Mouse (Mus musculus): ENCODE data around the gene Mob2.

Mob2 gene

GRCm38 (mm10) chr7:142071717-142072116 lies 10.9 kb upstream of the Mob2 start:
- Histone ChIP-seq H3K4me3 (replicated peaks; ENCODE audit: low read length) (no peak overlapping the region), H3K9me3 (ENCODE audit: low read length) (no peaks in the 10 kb centered on the region), H3K27me3 (ENCODE audit: insufficient read depth, low read length) (peaks cover 34% of the 10 kb centered on the region), H3K4me1 (replicated peaks; ENCODE audit: low read depth, low read length) (peaks cover 10% of the 10 kb centered on the region; the same call in 1 of the 2 replicates), H3K36me3 (ENCODE audit: insufficient read depth, low read length) (no peaks in the 10 kb centered on the region)
- TF ChIP-seq NANOG (IDR thresholded peaks at IDR 0.05; ENCODE audit: borderline replicate concordance, low read length) = no peak
- no peak for TF ChIP-seq POU5F1 (IDR thresholded peaks at IDR 0.05; ENCODE audit: borderline replicate concordance, low read length)
- no peak for TF ChIP-seq CTCF (conservative IDR thresholded peaks at IDR 0.05; ENCODE audit: low read length)

- TF ChIP-seq POU5F1 (IDR thresholded peaks at IDR 0.05; ENCODE audit: borderline replicate concordance, low read length) (no peak), CTCF (conservative IDR thresholded peaks at IDR 0.05; ENCODE audit: low read length) (no peak), NANOG (IDR thresholded peaks at IDR 0.05; ENCODE audit: borderline replicate concordance, low read length) (no peak)
- Histone ChIP-seq H3K36me3 (ENCODE audit: insufficient read depth, low read length) (no peaks in the 10 kb centered on the region), H3K4me1 (replicated peaks; ENCODE audit: low read depth, low read length) (peaks cover 10% of the 10 kb centered on the region; the same call in 1 of the 2 replicates), H3K9me3 (ENCODE audit: low read length) (no peaks in the 10 kb centered on the region), H3K4me3 (replicated peaks; ENCODE audit: low read length) (peak overlapping the region; percentile 32), H3K27me3 (ENCODE audit: insufficient read depth, low read length) (peaks cover 33% of the 10 kb centered on the region)
Observed at GRCm38 (mm10) chr7:142071212-142071578, 10.3 kb upstream of the Mob2 start.

GRCm38 (mm10) chr7:142070458-142071211 lies 9.8 kb upstream of the Mob2 start:
- Histone ChIP-seq H3K9me3 (ENCODE audit: low read length) (no peaks in the 10 kb centered on the region), H3K27me3 (ENCODE audit: insufficient read depth, low read length) (peaks cover 33% of the 10 kb centered on the region), H3K36me3 (ENCODE audit: insufficient read depth, low read length) (no peaks in the 10 kb centered on the region), H3K4me3 (replicated peaks; ENCODE audit: low read length) (peak overlapping the region; percentile 32), H3K4me1 (replicated peaks; ENCODE audit: low read depth, low read length) (peaks cover 10% of the 10 kb centered on the region; the same call in 1 of the 2 replicates)
- TF ChIP-seq NANOG (IDR thresholded peaks at IDR 0.05; ENCODE audit: borderline replicate concordance, low read length) = no peak
- TF ChIP-seq CTCF (conservative IDR thresholded peaks at IDR 0.05; ENCODE audit: low read length) = 0 out of 2 replicates have a peak, but pooled peaks have one; percentile 18
- TF ChIP-seq POU5F1 (IDR thresholded peaks at IDR 0.05; ENCODE audit: borderline replicate concordance, low read length) = no peak

GRCm38 (mm10) chr7:142068429-142068828 lies 7.6 kb upstream of the Mob2 start:
- Histone ChIP-seq H3K9me3 (ENCODE audit: low read length) (no peaks in the 10 kb centered on the region), H3K4me1 (replicated peaks; ENCODE audit: low read depth, low read length) (peaks cover 10% of the 10 kb centered on the region; the same call in 1 of the 2 replicates), H3K36me3 (ENCODE audit: insufficient read depth, low read length) (no peaks in the 10 kb centered on the region), H3K4me3 (replicated peaks; ENCODE audit: low read length) (no peak overlapping the region), H3K27me3 (ENCODE audit: insufficient read depth, low read length) (peaks cover 20% of the 10 kb centered on the region)
- no peak for TF ChIP-seq POU5F1 (IDR thresholded peaks at IDR 0.05; ENCODE audit: borderline replicate concordance, low read length)

GRCm38 (mm10) chr7:142060185-142060930 lies 507 bp downstream of the Mob2 start:
- peaks cover 18% of the 10 kb centered on the region for H3K36me3 ChIP-seq (ENCODE audit: insufficient read depth, low read length)
- H3K4me3 ChIP-seq (replicated peaks; ENCODE audit: low read length) = peak overlapping the region; percentile 88
- no peak for TF ChIP-seq POU5F1 (IDR thresholded peaks at IDR 0.05; ENCODE audit: borderline replicate concordance, low read length)
- no peak for TF ChIP-seq CTCF (conservative IDR thresholded peaks at IDR 0.05; ENCODE audit: low read length)
- TF ChIP-seq NANOG (IDR thresholded peaks at IDR 0.05; ENCODE audit: borderline replicate concordance, low read length) = no peak
- peaks cover 29% of the 10 kb centered on the region for H3K4me1 ChIP-seq (replicated peaks; ENCODE audit: low read depth, low read length)
- H3K27me3 ChIP-seq (ENCODE audit: insufficient read depth, low read length) = peaks cover 12% of the 10 kb centered on the region
- H3K9me3 ChIP-seq (ENCODE audit: low read length) = no peaks in the 10 kb centered on the region

GRCm38 (mm10) chr7:142059024-142059423 lies 1.8 kb downstream of the Mob2 start:
- Histone ChIP-seq H3K4me1 (replicated peaks; ENCODE audit: low read depth, low read length) (peaks cover 29% of the 10 kb centered on the region), H3K27me3 (ENCODE audit: insufficient read depth, low read length) (peaks cover 10% of the 10 kb centered on the region), H3K9me3 (ENCODE audit: low read length) (no peaks in the 10 kb centered on the region), H3K36me3 (ENCODE audit: insufficient read depth, low read length) (peaks cover 21% of the 10 kb centered on the region), H3K4me3 (replicated peaks; ENCODE audit: low read length) (no peak overlapping the region)
- TF ChIP-seq CTCF (conservative IDR thresholded peaks at IDR 0.05; ENCODE audit: low read length) (no peak), POU5F1 (IDR thresholded peaks at IDR 0.05; ENCODE audit: borderline replicate concordance, low read length) (no peak), NANOG (IDR thresholded peaks at IDR 0.05; ENCODE audit: borderline replicate concordance, low read length) (no peak)

GRCm38 (mm10) chr7:142057121-142057520 lies 3.7 kb downstream of the Mob2 start:
- Histone ChIP-seq H3K4me1 (replicated peaks; ENCODE audit: low read depth, low read length) (peaks cover 29% of the 10 kb centered on the region), H3K27me3 (ENCODE audit: insufficient read depth, low read length) (peaks cover 7% of the 10 kb centered on the region), H3K36me3 (ENCODE audit: insufficient read depth, low read length) (peaks cover 21% of the 10 kb centered on the region), H3K9me3 (ENCODE audit: low read length) (no peaks in the 10 kb centered on the region), H3K4me3 (replicated peaks; ENCODE audit: low read length) (no peak overlapping the region)
- TF ChIP-seq NANOG (IDR thresholded peaks at IDR 0.05; ENCODE audit: borderline replicate concordance, low read length) = no peak
- TF ChIP-seq POU5F1 (IDR thresholded peaks at IDR 0.05; ENCODE audit: borderline replicate concordance, low read length) = no peak
- no peak for TF ChIP-seq CTCF (conservative IDR thresholded peaks at IDR 0.05; ENCODE audit: low read length)

GRCm38 (mm10) chr7:142056601-142057061 lies 4.2 kb downstream of the Mob2 start:
- Histone ChIP-seq H3K9me3 (ENCODE audit: low read length) (no peaks in the 10 kb centered on the region), H3K27me3 (ENCODE audit: insufficient read depth, low read length) (peaks cover 2% of the 10 kb centered on the region), H3K4me3 (replicated peaks; ENCODE audit: low read length) (no peak overlapping the region)

More at GRCm38 (mm10) chr7:142056601-142057061, 4.2 kb downstream of the Mob2 start:
- peaks cover 21% of the 10 kb centered on the region for H3K36me3 ChIP-seq (ENCODE audit: insufficient read depth, low read length)
- H3K4me1 ChIP-seq (replicated peaks; ENCODE audit: low read depth, low read length) = peaks cover 27% of the 10 kb centered on the region
- TF ChIP-seq CTCF (conservative IDR thresholded peaks at IDR 0.05; ENCODE audit: low read length) (no peak), POU5F1 (IDR thresholded peaks at IDR 0.05; ENCODE audit: borderline replicate concordance, low read length) (no peak), NANOG (IDR thresholded peaks at IDR 0.05; ENCODE audit: borderline replicate concordance, low read length) (no peak)

Data from E14TG2a.4 (cell line).